Mouse (Mus musculus): ENCODE results near the gene Adipor2. TPM values are rescaled to one million over a fixed set of nuclear protein-coding genes. Genes with fewer than 3 reads are reported as not detected.
"Not testable (repeated sequence)": the region's sequence is repeated elsewhere in the genome, so short reads cannot be mapped to it uniquely, and the experiment has no call there.

The Adipor2 gene
- 10 to 100 TPM; 47.1 to 50.6 TPM for total RNA-seq (2021)
- long read RNA-seq, full-length matches to known transcripts, result 7 of 38 reads
- long read RNA-seq, partial matches to known transcripts, result 5 of 38 reads
- long read RNA-seq, other reads (novel, unspliced or antisense), result 26 of 38 reads

- DNase-seq (ENCODE audit: low spot score in 2 of 2), result peak in 1 of 2 experiments; percentile 39
Observed at GRCm38 (mm10) chr6:119417354-119417753, at the start of gene Adipor2. Gene Adipor2 (minus strand): TSS chr6:119417704.

- DNase-seq (ENCODE audit: low spot score in 2 of 2), result no peak
Observed at GRCm38 (mm10) chr6:119466161-119466560, 48.7 kb upstream of the Adipor2 start.

- no peak for DNase-seq (ENCODE audit: low spot score in 2 of 2)
Observed at GRCm38 (mm10) chr6:119460391-119460790, 42.9 kb upstream of the Adipor2 start.

- no peak for DNase-seq (ENCODE audit: low spot score in 2 of 2)
Observed at GRCm38 (mm10) chr6:119459041-119459440, 41.5 kb upstream of the Adipor2 start.

GRCm38 (mm10) chr6:119458166-119458565, 40.7 kb upstream of the Adipor2 start:
- DNase-seq (ENCODE audit: low spot score in 2 of 2), result no peak

- peak; percentile 51 to 71 for DNase-seq (ENCODE audit: low spot score in 2 of 2)
Observed at GRCm38 (mm10) chr6:119451981-119452499, 34.5 kb upstream of the Adipor2 start.

- no peak for DNase-seq (ENCODE audit: low spot score in 2 of 2)
Observed at GRCm38 (mm10) chr6:119450965-119451943, 33.8 kb upstream of the Adipor2 start.

- DNase-seq (ENCODE audit: low spot score in 2 of 2), result no peak
Observed at GRCm38 (mm10) chr6:119449060-119449499, 31.6 kb upstream of the Adipor2 start.

GRCm38 (mm10) chr6:119448321-119449059, 31.0 kb upstream of the Adipor2 start:
- no peak for DNase-seq (ENCODE audit: low spot score in 2 of 2)

GRCm38 (mm10) chr6:119445671-119446607, 28.4 kb upstream of the Adipor2 start:
- DNase-seq (ENCODE audit: low spot score in 2 of 2), result no peak

- peak; percentile 44 to 79 for DNase-seq (ENCODE audit: low spot score in 2 of 2)
Observed at GRCm38 (mm10) chr6:119443742-119444645, 26.5 kb upstream of the Adipor2 start.

- not testable (repeated sequence) for DNase-seq (ENCODE audit: low spot score in 2 of 2)
Observed at GRCm38 (mm10) chr6:119442729-119443128, 25.2 kb upstream of the Adipor2 start.

GRCm38 (mm10) chr6:119437894-119438761, 20.6 kb upstream of the Adipor2 start:
- DNase-seq (ENCODE audit: low spot score in 2 of 2), result no peak

- no peak for DNase-seq (ENCODE audit: low spot score in 2 of 2)
Observed at GRCm38 (mm10) chr6:119434394-119434793, 16.9 kb upstream of the Adipor2 start.

- DNase-seq (ENCODE audit: low spot score in 2 of 2), result no peak
Observed at GRCm38 (mm10) chr6:119431751-119432324, 14.3 kb upstream of the Adipor2 start.

GRCm38 (mm10) chr6:119430508-119430907, 13.0 kb upstream of the Adipor2 start:
- DNase-seq (ENCODE audit: low spot score in 2 of 2), result peak; percentile 21 to 77

- no peak for DNase-seq (ENCODE audit: low spot score in 2 of 2)
Observed at GRCm38 (mm10) chr6:119429311-119429710, 11.8 kb upstream of the Adipor2 start.

GRCm38 (mm10) chr6:119428611-119429010, 11.1 kb upstream of the Adipor2 start:
- no peak for DNase-seq (ENCODE audit: low spot score in 2 of 2)
